Mouse (Mus musculus): Measurements from ENCODE around the gene Gpr108.

DNA sequence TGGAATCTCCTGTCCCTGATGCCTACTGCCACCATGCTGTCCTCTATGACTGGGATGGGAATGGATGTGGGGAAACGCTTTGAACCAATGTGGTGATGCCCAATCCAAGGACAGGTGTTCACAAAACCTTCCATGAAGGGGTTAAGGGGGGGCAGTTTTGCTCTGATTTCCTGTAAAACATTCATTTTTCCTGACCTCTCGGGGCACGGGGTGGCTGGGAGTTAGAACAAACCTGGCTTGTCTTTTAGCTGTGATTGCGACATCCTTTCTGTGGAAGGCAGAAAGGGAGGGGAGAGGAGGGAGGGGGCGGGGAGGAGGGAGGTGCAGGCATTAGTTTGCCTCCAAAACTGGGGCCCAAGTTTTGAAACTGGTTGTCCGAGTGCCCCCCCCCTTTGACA is 17.5 kb downstream of the Gpr108 start:
- TF ChIP-seq POLR2A (IDR thresholded peaks at IDR 0.05; ENCODE audit: control insufficient read depth, low read depth, low read length) (no peak), CTCF (IDR thresholded peaks at IDR 0.05; ENCODE audit: control insufficient read depth, insufficient read depth, insufficient replicate concordance, low read depth, low read length) (no peak)

Data from testis, adult 2 months (tissue).